Mouse (Mus musculus) activated CD4-positive, CD25-positive, alpha-beta regulatory T cell (primary cell): Measurements from ENCODE around the gene Dnajc7. TPM values are rescaled to one million over a fixed set of nuclear protein-coding genes. Genes with fewer than 3 reads are reported as not detected.

Source experiments
- polyA plus RNA-seq, 2 experiments: library from polyadenylated mRNA; unstranded; fragments of 100-300 nt; shearing (Covaris generic); gene quantifications; one replicate each; pipeline ENCODE4 v1.2.1; 2017

Dnajc7 gene
- polyA plus RNA-seq, result 100 to 1,000 TPM; 424 to 540 TPM

DNA sequence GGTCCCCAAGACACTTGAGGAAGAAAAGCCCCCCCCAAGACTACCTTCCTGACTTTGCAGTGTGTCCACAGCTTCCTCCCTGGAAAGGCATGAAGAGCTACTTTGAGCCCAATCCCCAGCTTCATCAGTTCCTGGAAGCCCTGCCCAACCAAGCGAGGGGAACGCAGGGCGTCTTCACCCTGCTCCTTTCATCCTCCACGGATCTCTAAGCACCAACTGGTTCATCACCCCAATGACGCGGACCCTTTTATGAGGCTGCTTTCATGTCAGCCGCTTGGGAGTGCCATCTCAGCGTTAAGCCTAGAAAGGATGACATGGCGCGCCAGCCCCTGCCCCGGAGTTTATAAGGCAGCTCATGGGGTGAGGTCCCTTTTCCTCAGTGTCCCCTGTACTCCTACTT, at the start of gene Dnajc7:
Gene Dnajc7 (minus strand): TSS at position 187 of the 400 bp plus-strand sequence.

DNA sequence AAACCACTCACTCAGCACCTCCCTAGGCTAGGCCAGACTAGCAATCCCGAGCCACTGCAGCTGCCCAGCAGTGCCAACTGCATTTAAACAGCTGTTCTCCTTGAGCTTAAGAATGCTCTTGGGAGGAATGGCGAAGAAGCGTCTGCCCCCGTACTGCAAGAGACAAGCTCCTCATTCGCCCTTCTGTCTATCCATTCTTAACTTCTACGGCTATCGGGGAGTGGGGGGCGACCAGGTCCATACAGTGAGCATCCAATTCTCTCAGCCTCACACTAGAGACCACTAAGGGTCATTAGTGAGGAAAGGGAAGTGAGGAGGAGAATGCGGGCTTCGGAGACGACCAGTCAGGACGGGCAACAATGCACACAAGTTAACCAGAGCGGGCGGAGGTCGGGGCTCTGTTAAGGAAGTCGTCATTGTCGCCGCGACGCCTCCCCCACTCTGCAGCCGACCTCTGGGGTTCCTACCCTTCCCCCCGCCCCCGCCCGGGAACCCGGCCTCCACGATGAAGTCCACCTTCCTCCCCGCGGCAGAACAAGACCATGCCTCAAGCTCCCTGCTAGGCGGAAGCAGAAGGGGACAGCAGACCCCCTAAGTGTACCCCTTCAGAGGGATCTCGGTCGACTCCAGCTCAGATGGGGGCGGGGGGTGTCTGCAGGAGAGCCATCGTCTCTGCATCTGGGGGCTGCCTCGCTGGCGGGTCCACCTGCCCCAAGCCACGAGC, 1.0 kb downstream of the Dnajc7 start, which contains the start of gene Nkiras2:
Gene Nkiras2 (plus strand): TSS at position 484 of the 724 bp plus-strand sequence.

GRCm38 (mm10) chr11:100574708-100575483, 45.1 kb downstream of the Dnajc7 start, which contains the start of gene Cnp:
Gene Cnp (plus strand): TSS chr11:100574904.

DNA sequence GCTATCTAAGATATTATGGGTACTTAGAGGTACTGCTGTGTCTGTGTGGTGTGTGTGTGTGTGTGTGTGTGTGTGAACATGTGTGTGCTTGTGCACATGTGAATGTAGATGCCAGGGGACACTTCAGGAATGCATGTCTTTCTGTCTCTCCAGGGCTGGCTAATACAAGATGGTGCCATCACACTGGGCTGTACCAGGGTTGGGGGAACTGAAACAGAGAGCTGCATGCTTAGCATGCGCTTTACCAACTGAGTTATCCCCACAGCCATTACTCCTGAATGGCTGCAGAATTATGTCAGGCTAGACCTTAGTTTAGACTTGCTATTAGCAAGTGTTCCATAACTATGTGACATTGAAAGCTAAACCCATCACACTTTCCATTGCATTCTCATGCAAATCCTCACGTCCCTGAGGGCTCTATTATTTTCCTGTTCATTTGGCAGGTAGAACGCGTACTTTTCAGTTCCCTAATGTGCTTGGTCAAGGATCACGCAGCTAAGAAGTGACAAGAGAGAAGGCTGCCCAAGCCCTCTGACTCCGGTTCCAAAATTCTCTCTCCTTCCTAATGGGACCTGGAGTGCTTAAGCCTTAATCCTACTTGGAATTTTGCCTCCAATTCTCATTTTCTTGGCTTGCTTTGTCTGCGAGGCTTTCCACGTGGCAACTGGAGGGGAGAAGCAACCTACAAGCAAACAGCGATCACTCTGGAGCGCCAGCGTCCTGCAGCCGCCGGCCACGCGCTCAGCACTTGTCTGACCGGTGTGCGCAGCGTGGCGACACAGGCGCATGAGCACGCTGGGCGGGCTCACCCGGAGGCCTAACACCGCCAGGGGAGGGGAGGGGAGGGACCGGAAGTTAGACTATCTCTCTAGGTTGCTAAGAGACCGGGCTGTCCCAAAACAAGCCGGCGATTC, 74.9 kb downstream of the Dnajc7 start, which contains the start of gene Ttc25:
Gene Ttc25 (plus strand): TSS at position 776 of the 914 bp plus-strand sequence.

Other genes with a start within 250 kb of the Dnajc7 start
- gene Jup, start 222.4 kb downstream of the Dnajc7 start, polyA plus RNA-seq, result 1 to 10 TPM; 2.8 to 10.0 TPM
- gene P3h4, start 205.3 kb downstream of the Dnajc7 start, polyA plus RNA-seq, result not detected
- gene Fkbp10, start 204.5 kb downstream of the Dnajc7 start, polyA plus RNA-seq, result under 1 TPM; 0.12 to 0.48 TPM
- 100 to 1,000 TPM; 134 to 173 TPM for gene Nt5c3b, start 178.4 kb downstream of the Dnajc7 start, polyA plus RNA-seq
- gene Klhl10, start 178.3 kb downstream of the Dnajc7 start, polyA plus RNA-seq, result under 1 TPM; 0.33 to 0.48 TPM
- gene Klhl11, start 147.4 kb downstream of the Dnajc7 start, polyA plus RNA-seq, result 1 to 10 TPM; 2.4 to 4.5 TPM
- 100 to 1,000 TPM in 1 of 2 experiments, 10 to 100 TPM in 1; 94.4 to 139 TPM for gene Acly, start 92.2 kb downstream of the Dnajc7 start, polyA plus RNA-seq
- gene Ttc25, start 74.6 kb downstream of the Dnajc7 start, polyA plus RNA-seq, result 1 to 10 TPM in 1 of 2 experiments, under 1 TPM in 1; 0.16 to 1.3 TPM
- gene Cnp, start 45.3 kb downstream of the Dnajc7 start, polyA plus RNA-seq, result 100 to 1,000 TPM; 373 to 396 TPM
- 10 to 100 TPM; 28.6 to 31.5 TPM for gene Nkiras2, start 924 bp downstream of the Dnajc7 start, polyA plus RNA-seq
- under 1 TPM; 0.23 to 0.85 TPM for gene Zfp385c, start 72.3 kb upstream of the Dnajc7 start, polyA plus RNA-seq
- 10 to 100 TPM; 20.8 to 33.7 TPM for gene Dhx58, start 84.1 kb upstream of the Dnajc7 start, polyA plus RNA-seq
- 10 to 100 TPM; 41.8 to 50.3 TPM for gene Kat2a, start 92.3 kb upstream of the Dnajc7 start, polyA plus RNA-seq
- gene Hspb9, start 93.7 kb upstream of the Dnajc7 start, polyA plus RNA-seq, result 1 to 10 TPM in 1 of 2 experiments, under 1 TPM in 1; 0.65 to 1.3 TPM
- 100 to 1,000 TPM in 1 of 2 experiments, 10 to 100 TPM in 1; 75.3 to 112 TPM for gene Rab5c, start 118.0 kb upstream of the Dnajc7 start, polyA plus RNA-seq
- under 1 TPM in 1 of 2 experiments, not detected in 1; 0.04 TPM for gene Kcnh4, start 139.8 kb upstream of the Dnajc7 start, polyA plus RNA-seq
- gene Hcrt, start 142.8 kb upstream of the Dnajc7 start, polyA plus RNA-seq, result not detected
- gene Ghdc, start 150.8 kb upstream of the Dnajc7 start, polyA plus RNA-seq, result 1 to 10 TPM; 1.2 to 4.5 TPM
- gene Stat5b, start 230.6 kb upstream of the Dnajc7 start, polyA plus RNA-seq, result 100 to 1,000 TPM in 1 of 2 experiments, 10 to 100 TPM in 1; 92.0 to 154 TPM
- gene Stat5a, start 239.2 kb upstream of the Dnajc7 start, polyA plus RNA-seq, result 10 to 100 TPM; 75.2 to 88.1 TPM